Comparison of ENCODE assay signal across 16 mouse cellular contexts in the genomic region with DNA sequence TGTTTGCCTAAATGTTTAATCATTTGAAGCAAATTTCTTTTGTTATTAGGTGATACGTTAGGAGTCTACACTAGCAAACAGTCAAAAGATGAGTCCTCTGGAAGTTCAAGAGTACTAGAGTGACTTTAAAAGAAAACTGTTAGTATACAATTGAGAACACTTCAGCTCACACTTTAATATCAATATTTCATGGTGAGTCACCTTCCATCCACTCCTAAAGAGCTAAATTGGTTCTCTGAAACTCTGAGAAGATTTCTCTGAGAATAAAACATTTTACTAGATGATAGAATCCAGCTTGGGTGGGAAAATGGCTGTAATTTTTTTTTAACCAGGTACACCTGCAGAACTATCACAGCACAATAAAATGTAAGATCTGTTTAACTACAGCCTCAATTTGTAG.
"Had no signal": no experiment of that assay in that cellular context is flagged by ENCODE, and none has a peak within 500 bp of the region (broad histone marks: within the 10 kb centered on the region; RNA-seq: fewer than 3 reads in every experiment).

No protein-coding gene starts in this region.

- DNase-seq: retina, postnatal 1 day; right cerebral cortex, adult 18-20 months; right cerebral cortex, postnatal 14 days; right cerebral cortex, postnatal 25 days; right cerebral cortex, postnatal 4 days; spleen, adult 18-20 months; thymus, adult 18-20 months; thymus, adult 2 months; thymus, postnatal 14 days; thymus, postnatal 25 days; thymus, postnatal 36 days; thymus, postnatal 4 days had no signal

- H3K27ac ChIP-seq: neural tube, embryonic 13.5 days; neural tube, embryonic 15.5 days; stomach, embryonic 15.5 days; stomach, postnatal 0 days had no signal

- H3K4me3 ChIP-seq: neural tube, embryonic 13.5 days; neural tube, embryonic 15.5 days; stomach, embryonic 15.5 days had no signal

- H3K9me3 ChIP-seq: neural tube, embryonic 15.5 days; stomach, embryonic 15.5 days had no signal

- H3K4me2 ChIP-seq: neural tube, embryonic 13.5 days; neural tube, embryonic 15.5 days; stomach, embryonic 15.5 days had no signal

- H3K9ac ChIP-seq: neural tube, embryonic 13.5 days; neural tube, embryonic 15.5 days; stomach, embryonic 15.5 days had no signal

- H3K27me3 ChIP-seq: neural tube, embryonic 13.5 days; neural tube, embryonic 15.5 days; stomach, embryonic 15.5 days had no signal

- H3K4me1 ChIP-seq: neural tube, embryonic 13.5 days; neural tube, embryonic 15.5 days; stomach, embryonic 15.5 days had no signal

- H3K36me3 ChIP-seq: neural tube, embryonic 13.5 days; neural tube, embryonic 15.5 days; stomach, embryonic 15.5 days had no signal
